Mouse (Mus musculus) kidney, embryonic 14.5 days (tissue): ENCODE measurements around the gene Tbkbp1. TPM values are rescaled to one million over a fixed set of nuclear protein-coding genes. Genes with fewer than 3 reads are reported as not detected.

Experiments used
- ATAC-seq: fragments of 200-750 bp; cut with Nextera tagmentation; 2 replicates; pipeline ENCODE4 v1.8.0; 2017; ENCODE audit warnings: moderate number of reproducible peaks, mild to moderate bottlenecking, moderate TSS enrichment, moderate library complexity; ENCODE audit not compliant: low FRiP score, low TSS enrichment
- H3K27ac ChIP-seq: fragments of 300-500 bp; sonication (generic); 2 replicates; pipeline ENCODE4 v1.5.1; 2014; ENCODE audit warnings: low read depth, mild to moderate bottlenecking, low read length, moderate library complexity, mixed read lengths
- H3K27me3 ChIP-seq: fragments of 300-500 bp; sonication (generic); 2 replicates; pipeline ENCODE4 v1.6.1; 2014; ENCODE audit warnings: mild to moderate bottlenecking, low read length; ENCODE audit not compliant: control insufficient read depth, insufficient read depth
- H3K36me3 ChIP-seq: fragments of 300-500 bp; sonication (generic); 2 replicates; pipeline ENCODE4 v1.6.1; 2014; ENCODE audit warnings: low read length, mixed read lengths; ENCODE audit not compliant: control insufficient read depth, insufficient read depth
- H3K4me1 ChIP-seq: fragments of 300-500 bp; sonication (generic); 2 replicates; pipeline ENCODE4 v1.6.1; 2014; ENCODE audit warnings: low read length, mixed read lengths; ENCODE audit not compliant: control insufficient read depth, insufficient read depth
- H3K4me2 ChIP-seq: fragments of 300-500 bp; sonication (generic); replicated peaks from 2 replicates; pipeline ENCODE4 v1.6.1; 2014; ENCODE audit warnings: low read depth, mild to moderate bottlenecking, low read length
- H3K4me3 ChIP-seq: fragments of 300-500 bp; sonication (generic); 2 replicates; pipeline ENCODE4 v1.5.1; 2014; ENCODE audit warnings: mild to moderate bottlenecking, low read length
- H3K9ac ChIP-seq: fragments of 300-500 bp; sonication (generic); 2 replicates; pipeline ENCODE4 v1.6.1; 2014; ENCODE audit warnings: low read depth, mild to moderate bottlenecking, low read length, moderate library complexity
- H3K9me3 ChIP-seq: fragments of 300-500 bp; sonication (generic); 2 replicates; pipeline ENCODE4 v1.6.1; 2016; ENCODE audit warnings: low read length; ENCODE audit not compliant: control insufficient read depth
- WGBS: fragments of 180-500 bp; shearing (Covaris S2); extraction: QIAGEN DNeasy Blood & Tissue Kit; methylation state at CpG from one replicate; pipeline ENCODE4 v1.1.7; 2014; 5-methylcytosine and 5-hydroxymethylcytosine counted together
- polyA plus RNA-seq: library from polyadenylated mRNA; unstranded; fragments of >200 nt; fragmentation: Nextera tagmentation; extraction: Ambion mirVana; gene quantifications from 2 replicates; pipeline ENCODE4 v1.2.1, GENCODE M21; 2014

The Tbkbp1 gene
- polyA plus RNA-seq, 1 experiment from 2014 or later, result 6.8 TPM

DNA sequence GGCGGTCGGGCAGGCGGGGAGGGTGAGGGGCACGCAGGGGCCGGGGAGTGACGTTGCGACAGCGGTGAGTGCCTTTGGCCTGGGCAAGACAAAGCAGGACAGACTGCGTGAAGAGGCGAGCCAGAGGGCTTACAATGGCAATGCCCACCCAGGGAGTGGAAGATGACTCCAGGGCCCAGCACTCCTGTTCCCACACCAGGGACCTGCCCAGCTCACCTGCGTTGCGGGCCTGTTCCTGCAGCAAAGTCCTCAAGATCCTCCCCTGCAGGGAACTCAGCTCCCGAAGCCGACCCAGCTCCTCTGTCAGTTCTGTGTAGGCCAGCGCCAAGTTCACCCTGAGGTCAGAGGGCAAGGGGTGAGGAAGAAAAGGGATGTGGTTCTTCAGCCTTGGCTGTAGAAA, 12.0 kb downstream of the Tbkbp1 start:
- H3K4me1 ChIP-seq, result peaks cover 12% of the 10 kb centered on the region
- peak overlapping the region; percentile 77 for H3K4me2 ChIP-seq
- peak overlapping the region; percentile 35 for H3K4me3 ChIP-seq
- no peak overlapping the region for H3K27ac ChIP-seq
- peaks cover 5% of the 10 kb centered on the region; the same call in 1 of the 2 replicates for H3K36me3 ChIP-seq
- WGBS, result 13% methylated on average over 11 of the region's 15 CpGs
- H3K27me3 ChIP-seq, result 0 out of 2 replicates have a peak, but pooled peaks cover 8% of the 10 kb centered on the region
- peak overlapping the region; percentile 58; the same call in 1 of the 2 replicates for H3K9ac ChIP-seq
- no peak; the same call in 1 of the 2 replicates for ATAC-seq
- H3K9me3 ChIP-seq, result no peaks in the 10 kb centered on the region

DNA sequence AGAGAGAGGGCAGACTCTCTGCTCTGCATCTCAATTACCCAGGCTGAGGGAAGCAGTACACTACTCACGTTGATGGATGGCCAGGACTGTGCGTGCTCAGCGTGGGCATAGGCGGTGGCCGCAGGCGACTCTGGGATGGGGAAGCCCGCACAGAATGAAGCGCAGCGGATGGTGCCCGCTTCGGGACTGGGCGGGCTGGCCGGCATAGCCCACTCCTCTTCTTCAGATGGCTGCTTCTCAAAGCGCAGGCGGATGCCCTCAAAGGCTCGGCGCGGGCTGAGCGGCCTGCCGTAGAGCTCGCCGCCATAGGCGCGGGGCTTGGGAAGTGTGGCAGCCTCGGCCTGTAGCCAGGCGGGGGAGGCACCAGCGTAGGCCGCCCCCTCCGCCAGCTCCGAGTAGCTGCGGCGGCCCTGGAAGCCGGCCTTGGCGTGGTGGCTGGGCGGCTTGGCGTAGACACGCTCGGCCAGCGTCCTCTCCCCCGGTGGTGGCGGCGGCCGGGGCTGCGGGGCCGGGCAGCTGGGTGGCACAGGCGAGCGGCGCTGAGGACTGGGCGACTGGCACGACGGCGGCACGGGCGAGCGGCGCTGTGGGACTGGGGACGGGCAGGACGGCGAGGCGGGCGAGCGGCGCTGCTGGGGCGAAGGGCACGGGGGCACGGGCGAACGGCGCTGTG, 12.6 kb downstream of the Tbkbp1 start:
- 17% methylated on average over 69 of the region's 69 CpGs for WGBS
- peak overlapping the region; percentile 35 for H3K4me3 ChIP-seq
- peak overlapping the region; percentile 58 for H3K9ac ChIP-seq
- peaks cover 12% of the 10 kb centered on the region for H3K4me1 ChIP-seq
- 0 out of 2 replicates have a peak, but pooled peaks cover 8% of the 10 kb centered on the region for H3K27me3 ChIP-seq
- peak overlapping the region; percentile 77 for H3K4me2 ChIP-seq
- H3K9me3 ChIP-seq, result no peaks in the 10 kb centered on the region
- H3K36me3 ChIP-seq, result peaks cover 5% of the 10 kb centered on the region; the same call in 1 of the 2 replicates
- H3K27ac ChIP-seq, result no peak overlapping the region
- peak; percentile 56; the same call in 1 of the 2 replicates for ATAC-seq

DNA sequence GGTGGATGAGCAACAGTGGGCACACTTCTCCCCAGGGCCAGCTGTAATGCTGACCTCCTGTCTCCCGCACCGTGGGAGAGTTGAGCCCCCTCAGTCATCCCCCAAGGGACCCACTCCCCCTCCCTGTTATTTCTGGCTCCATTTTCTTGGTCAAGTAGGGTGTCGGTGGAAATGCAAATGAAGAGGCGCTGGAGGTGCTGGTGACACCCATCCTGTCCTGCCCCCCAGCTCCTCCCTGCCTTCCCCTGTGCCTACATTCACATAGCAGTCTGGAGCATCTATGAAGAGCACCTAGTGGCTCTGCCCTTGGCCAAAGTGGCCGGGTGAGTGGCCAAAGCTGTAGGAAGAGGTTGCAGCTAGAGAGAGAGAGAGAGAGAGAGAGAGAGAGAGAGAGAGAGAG, 18.0 kb downstream of the Tbkbp1 start:
- Histone ChIP-seq H3K4me2 (no peak overlapping the region), H3K4me1 (peaks cover 3% of the 10 kb centered on the region; the same call in 1 of the 2 replicates), H3K27ac (no peak overlapping the region), H3K27me3 (no peaks in the 10 kb centered on the region), H3K9me3 (no peaks in the 10 kb centered on the region), H3K9ac (no peak overlapping the region), H3K36me3 (peaks cover 5% of the 10 kb centered on the region; the same call in 1 of the 2 replicates), H3K4me3 (no peak overlapping the region)
- 41% methylated on average over 5 of the region's 5 CpGs for WGBS
- ATAC-seq, result no peak

- Histone ChIP-seq H3K9me3 (no peaks in the 10 kb centered on the region), H3K4me1 (no peaks in the 10 kb centered on the region), H3K27me3 (no peaks in the 10 kb centered on the region), H3K4me3 (no peak overlapping the region), H3K4me2 (no peak overlapping the region), H3K36me3 (0 out of 2 replicates have a peak, but pooled peaks cover 5% of the 10 kb centered on the region), H3K9ac (no peak overlapping the region), H3K27ac (no peak overlapping the region)
- WGBS, result 21% methylated on average over 6 of the region's 6 CpGs
- no peak for ATAC-seq
Observed at GRCm38 (mm10) chr11:97132185-97132584, 19.1 kb downstream of the Tbkbp1 start.

GRCm38 (mm10) chr11:97131683-97132082, 19.6 kb downstream of the Tbkbp1 start:
- no peak for ATAC-seq
- Histone ChIP-seq H3K9me3 (no peaks in the 10 kb centered on the region), H3K27me3 (no peaks in the 10 kb centered on the region), H3K4me1 (no peaks in the 10 kb centered on the region; the same call in 1 of the 2 replicates), H3K36me3 (0 out of 2 replicates have a peak, but pooled peaks cover 4% of the 10 kb centered on the region), H3K4me3 (no peak overlapping the region), H3K4me2 (no peak overlapping the region), H3K27ac (no peak overlapping the region), H3K9ac (no peak overlapping the region)
- WGBS, result 77% methylated on average over 2 of the region's 2 CpGs

- H3K9ac ChIP-seq, result no peak overlapping the region
- H3K4me2 ChIP-seq, result no peak overlapping the region
- H3K27me3 ChIP-seq, result no peaks in the 10 kb centered on the region
- no peak for ATAC-seq
- no peaks in the 10 kb centered on the region for H3K9me3 ChIP-seq
- no peak overlapping the region for H3K27ac ChIP-seq
- H3K4me3 ChIP-seq, result no peak overlapping the region
- no peaks in the 10 kb centered on the region; the same call in 1 of the 2 replicates for H3K4me1 ChIP-seq
- WGBS, result 77% methylated on average over 7 of the region's 7 CpGs
- H3K36me3 ChIP-seq, result no peaks in the 10 kb centered on the region
Observed at GRCm38 (mm10) chr11:97130318-97130717, 21.0 kb downstream of the Tbkbp1 start.

GRCm38 (mm10) chr11:97128956-97129355, 22.3 kb downstream of the Tbkbp1 start:
- Histone ChIP-seq H3K9me3 (no peaks in the 10 kb centered on the region), H3K27me3 (no peaks in the 10 kb centered on the region), H3K36me3 (no peaks in the 10 kb centered on the region), H3K27ac (no peak overlapping the region), H3K9ac (no peak overlapping the region), H3K4me1 (no peaks in the 10 kb centered on the region; the same call in 1 of the 2 replicates), H3K4me2 (no peak overlapping the region), H3K4me3 (no peak overlapping the region)
- 63% methylated on average over 3 of the region's 3 CpGs for WGBS
- ATAC-seq, result no peak

DNA sequence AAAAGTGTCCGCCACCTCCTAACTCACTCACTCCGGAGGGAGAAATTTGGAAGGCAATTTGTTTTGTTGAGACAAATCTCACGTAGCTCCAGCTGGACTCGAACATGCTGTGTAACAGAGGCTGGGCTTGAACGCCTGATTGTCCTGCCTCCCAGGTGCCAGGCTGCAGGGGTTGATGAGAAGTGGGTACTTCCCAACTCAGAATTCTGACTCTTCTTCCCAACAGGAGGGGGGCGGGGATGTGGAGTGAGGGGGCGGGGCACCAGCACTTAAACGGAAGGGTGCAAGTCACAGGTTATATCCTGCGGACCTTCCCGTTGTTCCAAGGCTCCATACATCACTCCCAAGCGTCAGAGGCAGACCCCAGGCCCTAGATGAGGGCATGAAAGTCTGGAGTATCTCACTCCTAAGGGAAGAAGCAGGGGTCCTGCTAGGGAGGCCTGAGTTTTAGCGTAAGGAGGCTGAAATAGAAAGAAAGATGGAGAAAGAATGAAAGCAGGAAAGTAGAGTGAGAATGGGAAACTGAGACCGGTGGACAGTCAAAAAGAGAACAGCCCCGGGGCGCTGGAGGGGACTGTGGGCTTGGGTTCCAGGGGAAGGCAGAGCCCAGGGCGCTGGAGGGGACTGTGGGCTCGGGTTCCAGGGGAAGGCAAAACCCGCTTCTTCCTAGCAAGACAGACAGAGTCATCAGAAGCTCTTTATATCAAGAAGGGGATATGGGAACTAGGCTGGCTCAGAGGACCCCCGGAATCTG, 23.6 kb downstream of the Tbkbp1 start:
- Histone ChIP-seq H3K27ac (no peak overlapping the region), H3K9ac (0 out of 2 replicates have a peak overlapping the region, but pooled peaks have one; percentile 48), H3K4me2 (peak overlapping the region; percentile 87), H3K4me3 (peak overlapping the region; percentile 47), H3K9me3 (no peaks in the 10 kb centered on the region), H3K36me3 (no peaks in the 10 kb centered on the region), H3K27me3 (no peaks in the 10 kb centered on the region), H3K4me1 (no peaks in the 10 kb centered on the region; the same call in 1 of the 2 replicates)
- 14% methylated on average over 19 of the region's 19 CpGs for WGBS
- ATAC-seq, result no peak
